Mouse (Mus musculus): ENCODE measurements around the gene Gcg. TPM values are rescaled to one million over a fixed set of nuclear protein-coding genes. Genes with fewer than 3 reads are reported as not detected.

Gcg gene
- polyA plus RNA-seq, 1 experiment from 2014 or later = 0.18 TPM

DNA sequence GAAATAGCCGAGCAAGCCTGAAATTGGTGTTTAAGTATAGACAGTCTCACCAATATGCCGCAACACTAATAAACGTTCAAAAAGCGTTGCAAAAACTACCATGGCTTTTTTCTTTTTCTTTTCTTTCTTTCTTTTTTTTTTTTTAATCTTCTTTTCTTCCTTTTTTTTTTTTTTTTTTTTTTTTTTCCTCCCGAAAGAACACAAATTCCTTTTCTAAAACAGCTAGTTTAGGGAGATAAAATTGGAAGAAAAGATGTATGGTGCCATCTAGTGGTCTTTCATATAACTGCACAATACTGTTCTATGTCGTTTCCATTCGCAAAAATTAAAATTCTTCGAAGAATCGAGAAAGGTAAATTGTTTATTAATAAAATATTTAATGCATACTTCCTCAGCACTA is 25.4 kb downstream of the Gcg start:
- ATAC-seq (ENCODE audit: low FRiP score, low read depth) = no peak
- Histone ChIP-seq H3K4me2 (replicated peaks) (no peak overlapping the region), H3K4me1 (no peaks in the 10 kb centered on the region), H3K4me3 (no peak overlapping the region), H3K9me3 (no peaks in the 10 kb centered on the region), H3K27me3 (0 out of 2 replicates have a peak, but pooled peaks cover 7% of the 10 kb centered on the region), H3K36me3 (no peaks in the 10 kb centered on the region), H3K9ac (replicated peaks) (no peak overlapping the region), H3K27ac (replicated peaks) (no peak overlapping the region)
- 44% methylated on average over 9 of the region's 9 CpGs for WGBS

GRCm38 (mm10) chr2:62454991-62455390 is 28.5 kb downstream of the Gcg start:
- no peaks in the 10 kb centered on the region for H3K9me3 ChIP-seq
- H3K4me3 ChIP-seq = no peak overlapping the region
- H3K9ac ChIP-seq (replicated peaks) = no peak overlapping the region
- 93% methylated on average over 11 of the region's 11 CpGs for WGBS
- no peaks in the 10 kb centered on the region for H3K36me3 ChIP-seq
- ATAC-seq (ENCODE audit: low FRiP score, low read depth) = no peak
- H3K4me2 ChIP-seq (replicated peaks) = no peak overlapping the region
- H3K27ac ChIP-seq (replicated peaks) = no peak overlapping the region
- H3K4me1 ChIP-seq = no peaks in the 10 kb centered on the region
- H3K27me3 ChIP-seq = 0 out of 2 replicates have a peak, but pooled peaks cover 7% of the 10 kb centered on the region

GRCm38 (mm10) chr2:62454033-62454432 is 29.4 kb downstream of the Gcg start:
- H3K9me3 ChIP-seq = no peaks in the 10 kb centered on the region
- ATAC-seq (ENCODE audit: low FRiP score, low read depth) = no peak
- no peaks in the 10 kb centered on the region for H3K36me3 ChIP-seq
- H3K4me2 ChIP-seq (replicated peaks) = no peak overlapping the region
- no peak overlapping the region for H3K27ac ChIP-seq (replicated peaks)
- H3K9ac ChIP-seq (replicated peaks) = no peak overlapping the region
- H3K4me3 ChIP-seq = no peak overlapping the region
- 85% methylated on average over 6 of the region's 6 CpGs for WGBS
- H3K4me1 ChIP-seq = no peaks in the 10 kb centered on the region
- 0 out of 2 replicates have a peak, but pooled peaks cover 5% of the 10 kb centered on the region for H3K27me3 ChIP-seq

DNA sequence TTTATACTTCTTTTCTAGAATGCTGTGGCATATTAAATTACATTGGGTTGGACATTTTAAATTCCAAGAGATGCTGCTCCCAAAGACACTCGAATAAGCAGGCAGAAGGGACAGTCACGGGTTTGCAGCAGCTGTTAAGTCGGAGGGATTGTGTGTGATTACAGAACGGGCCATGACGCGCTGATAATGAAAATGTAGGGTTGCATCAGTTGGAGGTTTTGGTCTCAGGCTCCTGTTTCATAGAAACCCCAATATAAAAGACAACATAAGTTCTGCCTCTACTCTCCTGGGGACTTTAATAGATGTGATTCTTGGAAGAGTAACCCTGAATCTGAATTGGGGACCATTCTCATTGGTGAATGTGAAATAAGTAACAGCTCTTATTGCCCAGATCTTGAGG is 33.1 kb downstream of the Gcg start:
- H3K4me1 ChIP-seq = no peaks in the 10 kb centered on the region
- no peaks in the 10 kb centered on the region for H3K36me3 ChIP-seq
- H3K27ac ChIP-seq (replicated peaks) = no peak overlapping the region
- H3K4me3 ChIP-seq = no peak overlapping the region
- H3K9me3 ChIP-seq = no peaks in the 10 kb centered on the region
- WGBS = 90% methylated on average over 6 of the region's 6 CpGs
- H3K9ac ChIP-seq (replicated peaks) = no peak overlapping the region
- H3K27me3 ChIP-seq = no peaks in the 10 kb centered on the region
- no peak for ATAC-seq (ENCODE audit: low FRiP score, low read depth)
- H3K4me2 ChIP-seq (replicated peaks) = no peak overlapping the region

GRCm38 (mm10) chr2:62449692-62450346 is 33.6 kb downstream of the Gcg start:
- 89% methylated on average over 5 of the region's 5 CpGs for WGBS
- no peak for ATAC-seq (ENCODE audit: low FRiP score, low read depth)
- no peak overlapping the region for H3K4me3 ChIP-seq

DNA sequence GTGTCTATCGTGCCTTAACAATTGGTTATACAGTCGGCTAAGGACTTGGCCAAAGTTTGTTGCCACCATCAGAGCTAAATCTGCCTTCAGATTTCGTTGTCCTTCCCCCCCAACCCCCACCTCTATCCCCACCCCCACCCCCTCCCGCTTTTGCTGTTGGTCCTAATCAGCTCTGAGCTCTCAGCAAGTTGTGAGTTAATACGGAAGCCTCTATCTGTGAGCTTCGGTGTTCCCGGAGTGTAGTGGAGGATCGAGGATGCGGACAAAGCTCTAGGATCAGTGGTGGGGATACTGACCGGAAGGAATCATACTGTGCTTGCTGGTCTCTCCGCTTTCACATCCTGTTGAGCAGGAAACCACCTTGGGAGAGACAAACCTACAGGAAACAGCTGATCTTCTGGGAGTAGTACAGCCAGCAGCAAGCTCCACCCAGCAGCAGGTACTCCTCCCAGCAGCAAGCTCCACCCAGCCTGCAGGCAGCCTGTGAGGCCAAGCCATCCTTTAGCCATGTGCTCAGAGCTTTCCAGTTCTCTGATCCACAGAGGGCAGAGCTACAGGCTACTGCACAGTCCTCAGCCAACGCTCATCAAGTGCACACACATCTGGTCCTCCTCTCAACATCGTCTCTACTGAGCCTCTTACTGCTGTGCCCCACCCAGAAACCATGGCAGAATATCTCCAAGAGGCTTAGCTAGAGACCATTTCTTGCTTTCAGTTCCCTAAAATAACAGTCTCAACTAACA is 42.5 kb downstream of the Gcg start:
- H3K36me3 ChIP-seq = no peaks in the 10 kb centered on the region
- H3K4me3 ChIP-seq = no peak overlapping the region
- 69% methylated on average over 13 of the region's 13 CpGs for WGBS
- ATAC-seq (ENCODE audit: low FRiP score, low read depth) = no peak
- no peak overlapping the region for H3K27ac ChIP-seq (replicated peaks)
- H3K4me2 ChIP-seq (replicated peaks) = no peak overlapping the region
- no peak overlapping the region for H3K9ac ChIP-seq (replicated peaks)
- H3K9me3 ChIP-seq = no peaks in the 10 kb centered on the region
- H3K27me3 ChIP-seq = no peaks in the 10 kb centered on the region
- H3K4me1 ChIP-seq = no peaks in the 10 kb centered on the region

More at GRCm38 (mm10) chr2:62449692-62450346, 33.6 kb downstream of the Gcg start:
- Histone ChIP-seq H3K4me2 (replicated peaks) (no peak overlapping the region), H3K36me3 (no peaks in the 10 kb centered on the region), H3K27me3 (no peaks in the 10 kb centered on the region), H3K4me1 (no peaks in the 10 kb centered on the region), H3K9ac (replicated peaks) (no peak overlapping the region), H3K27ac (replicated peaks) (no peak overlapping the region), H3K9me3 (no peaks in the 10 kb centered on the region)

DNA sequence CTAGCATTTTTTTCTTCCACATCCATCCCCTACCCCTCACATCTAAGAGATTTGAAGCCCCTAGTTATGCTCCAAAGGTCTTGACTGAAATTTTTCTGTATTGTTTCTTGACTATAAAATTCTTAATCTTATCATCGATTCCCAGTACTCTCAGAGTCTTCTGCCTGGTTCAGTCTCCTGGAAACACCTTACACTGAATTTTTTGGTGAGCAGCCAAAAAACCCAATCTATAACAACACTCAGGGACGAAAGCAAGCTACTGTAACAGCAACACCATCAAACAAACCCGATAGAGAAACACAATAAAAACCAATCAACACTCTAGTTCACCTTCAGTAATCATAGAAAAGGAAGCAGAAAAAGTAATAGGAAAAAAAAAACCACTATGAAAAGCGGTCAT is 43.4 kb downstream of the Gcg start:
- H3K27ac ChIP-seq (replicated peaks) = no peak overlapping the region
- H3K4me3 ChIP-seq = no peak overlapping the region
- H3K36me3 ChIP-seq = no peaks in the 10 kb centered on the region
- no peak overlapping the region for H3K4me2 ChIP-seq (replicated peaks)
- 89% methylated on average over 4 of the region's 4 CpGs for WGBS
- H3K27me3 ChIP-seq = no peaks in the 10 kb centered on the region
- no peak for ATAC-seq (ENCODE audit: low FRiP score, low read depth)
- H3K4me1 ChIP-seq = no peaks in the 10 kb centered on the region
- H3K9ac ChIP-seq (replicated peaks) = no peak overlapping the region
- no peaks in the 10 kb centered on the region for H3K9me3 ChIP-seq

DNA sequence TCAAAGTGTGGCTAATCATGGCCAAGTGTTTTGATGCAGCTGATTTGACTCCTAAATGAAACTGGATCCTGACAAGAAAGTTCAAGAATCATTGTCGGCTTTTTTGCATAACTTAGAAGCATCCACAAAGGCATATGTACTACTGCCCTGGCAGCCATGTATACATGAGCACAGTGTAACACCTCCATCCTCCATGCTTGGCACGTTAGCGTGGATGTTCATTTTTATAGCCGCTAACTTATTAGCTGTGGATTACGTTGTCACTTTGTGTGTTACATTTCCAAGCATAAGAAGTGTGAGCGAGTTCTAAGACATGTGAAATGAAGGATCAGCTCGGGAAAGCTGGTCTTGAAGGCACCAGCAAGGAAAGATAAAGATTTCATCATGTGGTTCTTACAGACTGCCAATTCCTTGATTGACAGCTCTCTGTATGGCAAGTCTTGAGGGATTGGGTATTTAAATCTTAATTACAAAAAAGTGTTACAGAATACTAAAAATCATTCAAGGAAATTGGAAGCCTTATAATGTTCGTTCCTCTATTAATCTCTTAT is 52.1 kb downstream of the Gcg start:
- H3K36me3 ChIP-seq = no peaks in the 10 kb centered on the region
- no peak overlapping the region for H3K4me3 ChIP-seq
- no peak for ATAC-seq (ENCODE audit: low FRiP score, low read depth)
- H3K4me1 ChIP-seq = no peaks in the 10 kb centered on the region
- WGBS = 92% methylated on average over 8 of the region's 8 CpGs
- H3K27ac ChIP-seq (replicated peaks) = no peak overlapping the region
- H3K9ac ChIP-seq (replicated peaks) = no peak overlapping the region
- H3K9me3 ChIP-seq = no peaks in the 10 kb centered on the region
- no peaks in the 10 kb centered on the region for H3K27me3 ChIP-seq
- H3K4me2 ChIP-seq (replicated peaks) = no peak overlapping the region

DNA sequence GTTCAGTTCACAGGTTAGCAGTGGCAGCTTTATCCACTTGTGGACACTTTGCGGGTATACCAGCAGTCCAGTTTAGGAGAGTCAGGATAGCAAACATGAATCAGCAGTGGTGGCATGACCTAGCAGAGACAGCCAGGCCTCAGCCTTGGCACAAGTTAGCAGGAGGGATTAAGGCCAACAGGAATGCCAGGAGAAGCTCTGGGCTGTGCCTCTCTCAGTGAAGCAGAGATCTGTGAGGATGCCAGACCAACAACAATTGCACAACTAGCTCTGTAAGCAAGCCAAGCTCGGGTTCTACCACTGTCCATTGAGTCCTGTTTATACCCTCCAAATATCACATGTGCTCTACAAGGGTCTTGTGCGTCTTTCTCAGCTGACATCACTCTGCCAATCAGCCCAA is 57.5 kb downstream of the Gcg start:
- WGBS = 89% methylated on average over 3 of the region's 3 CpGs
- Histone ChIP-seq H3K9ac (replicated peaks) (no peak overlapping the region), H3K4me1 (no peaks in the 10 kb centered on the region), H3K36me3 (no peaks in the 10 kb centered on the region), H3K9me3 (no peaks in the 10 kb centered on the region), H3K27ac (replicated peaks) (no peak overlapping the region), H3K4me3 (no peak overlapping the region), H3K27me3 (no peaks in the 10 kb centered on the region), H3K4me2 (replicated peaks) (no peak overlapping the region)
- ATAC-seq (ENCODE audit: low FRiP score, low read depth) = no peak

Other genes with a start within 250 kb of the Gcg start
- gene Dpp4, start 71.4 kb downstream of the Gcg start, polyA plus RNA-seq (2016; fragmentation: Nextera tagmentation; extraction: Ambion mirVana) = 0.71 and 0.87 TPM in 2 replicates
- 2.0 and 2.6 TPM in 2 replicates for gene Fap, start 90.4 kb upstream of the Gcg start, polyA plus RNA-seq (2016; fragmentation: Nextera tagmentation; extraction: Ambion mirVana)
- 0.97 and 1.2 TPM in 2 replicates for gene Ifih1, start 162.6 kb upstream of the Gcg start, polyA plus RNA-seq (2016; fragmentation: Nextera tagmentation; extraction: Ambion mirVana)
- gene Gca, start 180.6 kb upstream of the Gcg start, polyA plus RNA-seq (2016; fragmentation: Nextera tagmentation; extraction: Ambion mirVana) = 2.8 and 3.6 TPM in 2 replicates